Mouse (Mus musculus): ENCODE results near the gene Lpar3.

- TF ChIP-seq POLR2A (IDR thresholded peaks at IDR 0.05; ENCODE audit: insufficient read depth, low read depth, low read length) (no peak), CTCF (IDR thresholded peaks at IDR 0.05) (no peak)
Measured at GRCm38 (mm10) chr3:146249895-146250294, 29.1 kb downstream of the Lpar3 start.

All from heart, adult 2 months (tissue).